Mouse (Mus musculus) neural tube, embryonic 12.5 days (tissue): ENCODE data around the gene Psap. TPM values are rescaled to one million over a fixed set of nuclear protein-coding genes. Genes with fewer than 3 reads are reported as not detected.
"Not testable (repeated sequence)": the region's sequence is repeated elsewhere in the genome, so short reads cannot be mapped to it uniquely, and the experiment has no call there.

Experiments used
- ATAC-seq: fragments of 200-750 bp; cut with Nextera tagmentation; 2 replicates; pipeline ENCODE4 v1.8.0; 2017; ENCODE audit warnings: low read depth, mild to moderate bottlenecking, moderate TSS enrichment, moderate library complexity; ENCODE audit not compliant: low FRiP score
- H3K27ac ChIP-seq: fragments of 300-500 bp; sonication (generic); 2 replicates; pipeline ENCODE4 v1.5.1; 2016
- H3K27me3 ChIP-seq: fragments of 300-500 bp; sonication (generic); replicated peaks from 2 replicates; pipeline ENCODE4 v1.6.1; 2016; ENCODE audit warnings: mild to moderate bottlenecking
- H3K36me3 ChIP-seq: fragments of 300-500 bp; sonication (generic); 2 replicates; pipeline ENCODE4 v1.6.1; 2016; ENCODE audit warnings: mild to moderate bottlenecking
- H3K4me1 ChIP-seq: fragments of 300-500 bp; sonication (generic); 2 replicates; pipeline ENCODE4 v1.6.1; 2016
- H3K4me2 ChIP-seq: fragments of 300-500 bp; sonication (generic); replicated peaks from 2 replicates; pipeline ENCODE4 v1.6.1; 2016; ENCODE audit warnings: mild to moderate bottlenecking
- H3K4me3 ChIP-seq: fragments of 300-500 bp; sonication (generic); 2 replicates; pipeline ENCODE4 v1.5.1; 2016
- H3K9ac ChIP-seq: fragments of 300-500 bp; sonication (generic); 2 replicates; pipeline ENCODE4 v1.6.1; 2016; ENCODE audit warnings: mild to moderate bottlenecking
- H3K9me3 ChIP-seq: fragments of 300-500 bp; sonication (generic); 2 replicates; pipeline ENCODE4 v1.6.1; 2016; ENCODE audit warnings: mild to moderate bottlenecking
- WGBS: fragments of 180-500 bp; shearing (Covaris S2); methylation state at CpG from one replicate; pipeline ENCODE4 v1.1.7; 2016; 5-methylcytosine and 5-hydroxymethylcytosine counted together
- polyA plus RNA-seq: library from polyadenylated mRNA; unstranded; fragments of >200 nt; fragmentation: Nextera tagmentation; extraction: Ambion mirVana; gene quantifications from 2 replicates; pipeline ENCODE4 v1.2.1, GENCODE M21; 2016

The Psap gene
- polyA plus RNA-seq, 1 experiment from 2014 or later: 101 TPM

DNA sequence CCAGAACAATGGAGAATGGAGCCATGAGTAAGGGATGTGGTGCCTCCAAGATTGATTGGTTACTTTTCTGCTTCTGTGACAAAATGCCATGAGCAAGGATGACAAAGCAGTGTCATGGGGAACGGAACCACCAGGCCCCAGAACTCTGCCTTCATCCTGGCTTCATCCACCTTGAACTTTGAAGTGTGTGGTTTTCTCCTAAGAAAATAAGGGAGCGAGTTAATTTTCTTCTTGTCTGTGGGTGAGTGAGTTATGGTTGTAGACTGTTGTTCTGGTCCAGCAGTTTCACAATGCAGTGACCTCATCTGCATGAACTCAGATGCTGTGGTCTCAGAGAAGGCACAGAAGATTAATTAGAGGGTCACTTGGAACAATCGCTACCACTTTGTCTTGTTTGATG is 29.1 kb upstream of the Psap start:
- H3K9me3 ChIP-seq, H3K4me3 ChIP-seq, ATAC-seq, H3K27me3 ChIP-seq, H3K27ac ChIP-seq, H3K36me3 ChIP-seq, H3K4me2 ChIP-seq, H3K9ac ChIP-seq, H3K4me1 ChIP-seq: not testable (repeated sequence)
- WGBS: 26% methylated on average over 3 of the region's 3 CpGs

DNA sequence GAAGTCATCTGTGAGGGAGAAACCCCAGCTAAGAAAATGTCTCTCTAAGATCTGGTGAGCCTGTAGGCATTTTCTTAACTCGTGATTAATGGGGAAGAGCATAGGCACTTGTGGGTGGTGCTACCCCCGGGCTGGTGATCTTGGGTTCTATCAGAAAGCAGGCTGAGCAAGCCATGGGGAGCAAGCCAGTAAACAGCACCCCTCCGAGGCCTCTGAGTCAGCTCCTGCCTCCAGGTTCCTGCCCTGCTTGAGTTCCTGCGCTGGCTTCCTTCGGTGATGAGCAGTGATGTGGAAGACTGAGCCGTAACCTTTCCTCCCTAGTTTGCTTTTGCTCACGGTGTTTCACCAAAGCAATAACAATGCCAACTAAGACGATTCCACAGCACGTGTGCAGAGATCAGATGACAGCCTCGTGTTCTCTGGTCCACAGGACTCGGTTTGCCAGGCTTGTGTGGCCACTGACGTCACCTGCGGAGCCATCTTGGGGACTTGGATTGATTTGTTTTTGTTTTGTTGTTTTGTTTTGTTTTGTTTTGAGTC is 26.9 kb upstream of the Psap start:
- no peaks in the 10 kb centered on the region for H3K36me3 ChIP-seq
- no peaks in the 10 kb centered on the region for H3K4me1 ChIP-seq
- 82% methylated on average over 13 of the region's 13 CpGs for WGBS
- H3K4me2 ChIP-seq: no peak overlapping the region
- no peak overlapping the region for H3K27ac ChIP-seq
- no peak overlapping the region for H3K9ac ChIP-seq
- H3K4me3 ChIP-seq: no peak overlapping the region
- no peak for ATAC-seq
- H3K27me3 ChIP-seq: no peaks in the 10 kb centered on the region
- no peaks in the 10 kb centered on the region for H3K9me3 ChIP-seq

- no peak overlapping the region for H3K4me2 ChIP-seq
- H3K4me1 ChIP-seq: no peaks in the 10 kb centered on the region
- H3K9ac ChIP-seq: no peak overlapping the region
- 69% methylated on average over 4 of the region's 4 CpGs for WGBS
- H3K27me3 ChIP-seq: no peaks in the 10 kb centered on the region
- ATAC-seq: no peak
- no peak overlapping the region for H3K27ac ChIP-seq
- H3K36me3 ChIP-seq: no peaks in the 10 kb centered on the region
- H3K4me3 ChIP-seq: no peak overlapping the region
- H3K9me3 ChIP-seq: no peaks in the 10 kb centered on the region
Measured at GRCm38 (mm10) chr10:60252187-60252586, 25.2 kb upstream of the Psap start.

- Histone ChIP-seq H3K4me3 (no peak overlapping the region), H3K27ac (no peak overlapping the region), H3K9me3 (no peaks in the 10 kb centered on the region), H3K27me3 (no peaks in the 10 kb centered on the region), H3K4me2 (no peak overlapping the region), H3K4me1 (no peaks in the 10 kb centered on the region), H3K9ac (no peak overlapping the region), H3K36me3 (no peaks in the 10 kb centered on the region)
- WGBS: 78% methylated on average over 4 of the region's 4 CpGs
- no peak for ATAC-seq
Measured at GRCm38 (mm10) chr10:60252606-60253005, 24.8 kb upstream of the Psap start.

DNA sequence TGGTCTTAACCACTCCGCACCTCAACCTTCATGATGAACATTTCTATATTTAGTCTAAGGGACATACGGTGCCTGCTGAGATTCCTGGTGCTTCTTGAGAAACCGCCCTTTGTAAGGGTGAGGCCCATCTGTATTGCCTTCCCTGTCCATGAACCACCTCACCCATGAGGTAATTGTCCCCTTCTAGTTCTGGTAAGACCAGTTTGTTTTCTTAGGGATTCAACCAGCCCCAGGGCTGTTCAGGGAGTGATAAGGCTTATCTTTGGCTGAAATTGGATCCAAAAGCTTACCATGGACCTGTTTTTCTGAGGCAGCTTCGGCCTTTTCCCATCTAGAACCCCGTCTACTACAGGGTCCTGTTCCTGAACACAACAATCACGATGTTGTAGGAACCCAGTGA is 21.3 kb upstream of the Psap start:
- H3K27ac ChIP-seq: no peak overlapping the region
- H3K36me3 ChIP-seq: no peaks in the 10 kb centered on the region
- H3K4me1 ChIP-seq: no peaks in the 10 kb centered on the region
- no peaks in the 10 kb centered on the region for H3K9me3 ChIP-seq
- H3K9ac ChIP-seq: no peak overlapping the region
- no peak for ATAC-seq
- 86% methylated on average over 6 of the region's 6 CpGs for WGBS
- H3K27me3 ChIP-seq: no peaks in the 10 kb centered on the region
- no peak overlapping the region for H3K4me2 ChIP-seq
- H3K4me3 ChIP-seq: no peak overlapping the region

DNA sequence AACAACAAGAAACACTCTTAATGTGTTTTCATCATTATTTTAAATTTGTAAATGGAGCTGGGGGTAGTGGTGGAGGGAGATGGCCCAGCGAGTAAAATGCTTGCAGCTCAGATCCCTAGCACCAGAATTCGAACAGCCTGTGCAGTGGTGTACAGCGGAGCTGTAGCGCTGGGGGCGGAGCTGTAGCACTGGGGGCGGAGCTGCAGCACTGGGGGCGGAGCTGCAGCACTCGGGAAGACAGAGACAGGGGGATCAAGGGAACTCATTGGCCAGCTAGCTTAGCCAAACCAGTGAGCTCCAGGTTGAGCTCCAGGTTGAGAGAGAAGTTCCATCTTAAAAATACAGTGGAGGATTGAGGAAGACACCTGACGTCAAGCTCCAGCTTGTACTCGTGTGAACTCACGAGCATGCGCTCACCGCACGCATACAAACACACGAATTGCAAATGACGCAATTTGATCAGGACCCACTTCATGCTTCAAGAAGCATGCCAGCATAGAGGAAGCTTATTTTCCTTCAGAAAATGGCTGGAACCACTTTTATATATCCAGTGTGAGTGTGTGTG is 20.1 kb upstream of the Psap start:
- Histone ChIP-seq H3K9ac (no peak overlapping the region), H3K27me3 (no peaks in the 10 kb centered on the region), H3K4me2 (no peak overlapping the region), H3K36me3 (no peaks in the 10 kb centered on the region), H3K4me1 (peaks cover 4% of the 10 kb centered on the region), H3K27ac (no peak overlapping the region), H3K4me3 (no peak overlapping the region), H3K9me3 (no peaks in the 10 kb centered on the region)
- 61% methylated on average over 16 of the region's 16 CpGs for WGBS
- ATAC-seq: 0 out of 2 replicates have a peak, but pooled peaks have one; percentile 21

- no peak overlapping the region for H3K4me3 ChIP-seq
- WGBS: 94% methylated on average over 5 of the region's 5 CpGs
Measured at GRCm38 (mm10) chr10:60260557-60261294, 16.7 kb upstream of the Psap start.

GRCm38 (mm10) chr10:60261530-60261929 is 15.9 kb upstream of the Psap start:
- Histone ChIP-seq H3K9ac (no peak overlapping the region), H3K9me3 (no peaks in the 10 kb centered on the region), H3K4me2 (no peak overlapping the region), H3K27ac (no peak overlapping the region), H3K4me1 (peaks cover 8% of the 10 kb centered on the region), H3K27me3 (no peaks in the 10 kb centered on the region), H3K36me3 (no peaks in the 10 kb centered on the region), H3K4me3 (no peak overlapping the region)
- ATAC-seq: no peak
- 45% methylated on average over 5 of the region's 5 CpGs for WGBS

More at GRCm38 (mm10) chr10:60260557-60261294, 16.7 kb upstream of the Psap start:
- Histone ChIP-seq H3K4me1 (peaks cover 8% of the 10 kb centered on the region), H3K36me3 (no peaks in the 10 kb centered on the region), H3K9ac (no peak overlapping the region), H3K27me3 (no peaks in the 10 kb centered on the region), H3K9me3 (no peaks in the 10 kb centered on the region), H3K4me2 (no peak overlapping the region), H3K27ac (no peak overlapping the region)
- no peak for ATAC-seq

- 53% methylated on average over 3 of the region's 3 CpGs for WGBS
- peak; percentile 95 for ATAC-seq
- Histone ChIP-seq H3K27me3 (no peaks in the 10 kb centered on the region), H3K9ac (no peak overlapping the region), H3K36me3 (no peaks in the 10 kb centered on the region), H3K27ac (no peak overlapping the region), H3K4me1 (peaks cover 8% of the 10 kb centered on the region), H3K4me2 (no peak overlapping the region), H3K4me3 (no peak overlapping the region), H3K9me3 (no peaks in the 10 kb centered on the region)
Measured at GRCm38 (mm10) chr10:60262386-60262785, 15.0 kb upstream of the Psap start.

DNA sequence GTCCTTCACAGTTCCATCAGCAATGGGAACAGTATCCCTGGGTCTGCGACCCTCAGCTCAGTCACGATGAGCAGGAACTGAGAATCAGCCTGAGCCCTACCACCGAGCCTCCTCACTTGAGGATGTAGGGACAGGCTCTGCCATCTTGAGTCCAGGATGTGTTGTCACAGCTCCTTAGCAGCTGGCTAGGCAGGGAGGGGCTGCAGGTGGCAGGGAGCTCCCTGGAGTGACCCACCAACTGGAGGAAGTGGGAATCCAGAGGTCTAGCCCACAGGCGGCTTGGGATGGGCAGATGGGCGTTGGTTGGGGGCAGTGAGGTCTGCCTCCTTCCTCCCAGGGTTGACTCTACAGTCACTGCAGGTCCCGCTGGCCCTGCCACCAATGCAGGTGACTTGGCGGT is 14.1 kb upstream of the Psap start:
- no peak for ATAC-seq
- Histone ChIP-seq H3K4me2 (no peak overlapping the region), H3K4me1 (peaks cover 8% of the 10 kb centered on the region), H3K9ac (no peak overlapping the region), H3K36me3 (no peaks in the 10 kb centered on the region), H3K4me3 (no peak overlapping the region), H3K27me3 (no peaks in the 10 kb centered on the region), H3K27ac (no peak overlapping the region), H3K9me3 (no peaks in the 10 kb centered on the region)
- WGBS: 87% methylated on average over 7 of the region's 7 CpGs

DNA sequence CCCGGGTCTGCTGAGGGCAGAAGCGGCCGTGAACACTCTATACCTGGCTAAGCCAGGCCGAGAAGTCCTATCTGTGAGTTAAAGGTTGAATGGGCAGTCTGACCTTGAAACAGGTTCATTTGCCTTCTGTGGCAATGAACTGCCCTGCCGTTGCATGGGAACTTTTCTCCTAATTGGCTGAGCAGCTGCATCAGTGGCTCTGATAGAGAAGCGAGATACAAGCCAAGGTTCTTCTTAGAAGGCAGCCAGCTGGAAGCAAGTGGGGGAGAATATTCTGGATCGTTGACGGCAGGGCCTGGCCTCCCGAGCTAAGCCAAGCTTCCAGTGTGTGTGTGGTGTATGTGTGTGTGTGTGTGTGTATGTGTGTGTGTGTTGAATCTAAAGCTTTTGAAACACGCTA is 12.2 kb upstream of the Psap start:
- H3K36me3 ChIP-seq: no peaks in the 10 kb centered on the region
- no peak overlapping the region for H3K9ac ChIP-seq
- 80% methylated on average over 10 of the region's 10 CpGs for WGBS
- no peak overlapping the region for H3K4me3 ChIP-seq
- no peak for ATAC-seq
- no peak overlapping the region for H3K27ac ChIP-seq
- no peaks in the 10 kb centered on the region for H3K27me3 ChIP-seq
- H3K4me1 ChIP-seq: peaks cover 8% of the 10 kb centered on the region
- H3K9me3 ChIP-seq: no peaks in the 10 kb centered on the region
- H3K4me2 ChIP-seq: no peak overlapping the region

GRCm38 (mm10) chr10:60266842-60267401 is 10.5 kb upstream of the Psap start:
- no peaks in the 10 kb centered on the region for H3K9me3 ChIP-seq
- no peak for ATAC-seq
- H3K36me3 ChIP-seq: no peaks in the 10 kb centered on the region
- no peak overlapping the region for H3K9ac ChIP-seq
- no peak overlapping the region for H3K4me2 ChIP-seq
- H3K27me3 ChIP-seq: no peaks in the 10 kb centered on the region
- WGBS: 91% methylated on average over 8 of the region's 8 CpGs
- no peak overlapping the region for H3K4me3 ChIP-seq
- peaks cover 8% of the 10 kb centered on the region for H3K4me1 ChIP-seq
- no peak overlapping the region for H3K27ac ChIP-seq
